Mouse (Mus musculus) frontal cortex, adult (tissue): ENCODE measurements around the gene Il18bp.
A peak's percentile ranks its signal among the peaks of the same experiment; 100 is the strongest.
"Not testable (repeated sequence)": the region's sequence is repeated elsewhere in the genome, so short reads cannot be mapped to it uniquely, and the experiment has no call there.

ENCODE experiments used
- ATAC-seq: cut with Nextera tagmentation; 2 replicates; pipeline ENCODE4 v1.9.2; 2017; ENCODE audit warnings: mild to moderate bottlenecking, moderate library complexity, mixed read lengths; ENCODE audit not compliant: low TSS enrichment

Gene Il18bp

GRCm38 (mm10) chr7:102018590-102018989 is at the start of gene Il18bp:
Il18bp (minus strand) TSS chr7:102018690.
- ATAC-seq: no peak

GRCm38 (mm10) chr7:102066363-102066762 is 47.9 kb upstream of the Il18bp start:
- no peak for ATAC-seq

GRCm38 (mm10) chr7:102065046-102065891 is 46.8 kb upstream of the Il18bp start, which contains the start of the genes Rnf121, Xndc1 and Xntrpc:
Rnf121 (minus strand) TSS chr7:102065469.
Xndc1 (plus strand) TSS chr7:102065511.
Xntrpc (plus strand) TSS chr7:102065713.
- ATAC-seq: peak; percentile 99

- ATAC-seq: peak; percentile 35
Observed at GRCm38 (mm10) chr7:102064655-102065045, 46.2 kb upstream of the Il18bp start.

- no peak for ATAC-seq
Observed at GRCm38 (mm10) chr7:102063891-102064290, 45.4 kb upstream of the Il18bp start.

- no peak for ATAC-seq
Observed at GRCm38 (mm10) chr7:102062203-102062602, 43.7 kb upstream of the Il18bp start.

GRCm38 (mm10) chr7:102061353-102061752 is 42.9 kb upstream of the Il18bp start:
- no peak for ATAC-seq

GRCm38 (mm10) chr7:102048524-102048923 is 30.0 kb upstream of the Il18bp start:
- ATAC-seq: not testable (repeated sequence)

- ATAC-seq: no peak
Observed at GRCm38 (mm10) chr7:102042314-102042713, 23.8 kb upstream of the Il18bp start.

- peak; percentile 55 for ATAC-seq
Observed at GRCm38 (mm10) chr7:102037318-102037717, 18.8 kb upstream of the Il18bp start.

GRCm38 (mm10) chr7:102035534-102035933 is 17.0 kb upstream of the Il18bp start:
- ATAC-seq: no peak

GRCm38 (mm10) chr7:102034904-102035303 is 16.4 kb upstream of the Il18bp start:
- ATAC-seq: no peak

GRCm38 (mm10) chr7:102025187-102026119 is 7.0 kb upstream of the Il18bp start:
- ATAC-seq: no peak

- ATAC-seq: peak; percentile 69
Observed at GRCm38 (mm10) chr7:102023821-102024220, 5.3 kb upstream of the Il18bp start.

- ATAC-seq: not testable (repeated sequence)
Observed at GRCm38 (mm10) chr7:102020934-102021333, 2.4 kb upstream of the Il18bp start.

GRCm38 (mm10) chr7:102019362-102019761 is 872 bp upstream of the Il18bp start:
- no peak for ATAC-seq

GRCm38 (mm10) chr7:102018034-102018433 is 456 bp downstream of the Il18bp start:
- ATAC-seq: no peak

- peak; percentile 10; the same call in 1 of the 2 replicates for ATAC-seq
Observed at GRCm38 (mm10) chr7:102017452-102017851, 1.0 kb downstream of the Il18bp start.

GRCm38 (mm10) chr7:102016936-102017335 is 1.6 kb downstream of the Il18bp start:
- ATAC-seq: no peak

GRCm38 (mm10) chr7:102014995-102015394 is 3.5 kb downstream of the Il18bp start:
- ATAC-seq: no peak

- ATAC-seq: no peak
Observed at GRCm38 (mm10) chr7:102013416-102013815, 5.1 kb downstream of the Il18bp start.

- ATAC-seq: 0 out of 2 replicates have a peak, but pooled peaks have one; percentile 13
Observed at GRCm38 (mm10) chr7:102011855-102012254, 6.6 kb downstream of the Il18bp start.
